Mouse (Mus musculus): ENCODE data around the gene Ccdc162.
A peak's percentile ranks its signal among the peaks of the same experiment; 100 is the strongest.

Ccdc162 gene

GRCm38 (mm10) chr10:41537983-41538330 lies 178.5 kb downstream of the Ccdc162 start:
- DNase-seq (ENCODE audit: low spot score in 2 of 2) = no peak

GRCm38 (mm10) chr10:41537226-41537982 lies 179.0 kb downstream of the Ccdc162 start:
- no peak for DNase-seq (ENCODE audit: low spot score in 2 of 2)

GRCm38 (mm10) chr10:41536714-41537113 lies 179.7 kb downstream of the Ccdc162 start:
- no peak for DNase-seq (ENCODE audit: low spot score in 2 of 2)

- DNase-seq (ENCODE audit: low spot score in 2 of 2) = no peak
Observed at GRCm38 (mm10) chr10:41535991-41536390, 180.4 kb downstream of the Ccdc162 start.

GRCm38 (mm10) chr10:41529972-41530371 lies 186.5 kb downstream of the Ccdc162 start:
- peak; percentile 13 to 24 for DNase-seq (ENCODE audit: low spot score in 2 of 2)

GRCm38 (mm10) chr10:41525696-41526095 lies 190.7 kb downstream of the Ccdc162 start:
- no peak for DNase-seq (ENCODE audit: low spot score in 2 of 2)

- DNase-seq (ENCODE audit: low spot score in 2 of 2) = no peak
Observed at GRCm38 (mm10) chr10:41523386-41523785, 193.0 kb downstream of the Ccdc162 start.

- no peak for DNase-seq (ENCODE audit: low spot score in 2 of 2)
Observed at GRCm38 (mm10) chr10:41520410-41520673, 196.1 kb downstream of the Ccdc162 start.

GRCm38 (mm10) chr10:41519640-41520409 lies 196.6 kb downstream of the Ccdc162 start:
- peak; percentile 59 to 64 for DNase-seq (ENCODE audit: low spot score in 2 of 2)

- DNase-seq (ENCODE audit: low spot score in 2 of 2) = peak; percentile 89
Observed at GRCm38 (mm10) chr10:41518981-41519618, 197.3 kb downstream of the Ccdc162 start, which contains the start of gene Cd164. Cd164 (plus strand) TSS chr10:41519414.

- DNase-seq (ENCODE audit: low spot score in 2 of 2) = peak; percentile 85 to 88
Observed at GRCm38 (mm10) chr10:41518508-41518980, 197.9 kb downstream of the Ccdc162 start.

- no peak for DNase-seq (ENCODE audit: low spot score in 2 of 2)
Observed at GRCm38 (mm10) chr10:41514921-41515320, 201.5 kb downstream of the Ccdc162 start.

GRCm38 (mm10) chr10:41514301-41514700 lies 202.1 kb downstream of the Ccdc162 start:
- no peak for DNase-seq (ENCODE audit: low spot score in 2 of 2)

GRCm38 (mm10) chr10:41509160-41509559 lies 207.3 kb downstream of the Ccdc162 start:
- DNase-seq (ENCODE audit: low spot score in 2 of 2) = no peak

- peak; percentile 58 to 64 for DNase-seq (ENCODE audit: low spot score in 2 of 2)
Observed at GRCm38 (mm10) chr10:41505446-41505845, 211.0 kb downstream of the Ccdc162 start.

GRCm38 (mm10) chr10:41504996-41505395 lies 211.4 kb downstream of the Ccdc162 start:
- DNase-seq (ENCODE audit: low spot score in 2 of 2) = no peak

- DNase-seq (ENCODE audit: low spot score in 2 of 2) = no peak
Observed at GRCm38 (mm10) chr10:41500941-41501340, 215.5 kb downstream of the Ccdc162 start.

- DNase-seq (ENCODE audit: low spot score in 2 of 2) = no peak
Observed at GRCm38 (mm10) chr10:41491111-41491510, 225.3 kb downstream of the Ccdc162 start.

- DNase-seq (ENCODE audit: low spot score in 2 of 2) = no peak
Observed at GRCm38 (mm10) chr10:41490518-41490873, 225.9 kb downstream of the Ccdc162 start.

GRCm38 (mm10) chr10:41489708-41490517 lies 226.5 kb downstream of the Ccdc162 start, which contains the start of the genes Smpd2 and Ppil6:
Smpd2 (minus strand) TSS chr10:41490369.
Ppil6 (plus strand) TSS chr10:41490439.
- DNase-seq (ENCODE audit: low spot score in 2 of 2) = peak; percentile 91 to 92

GRCm38 (mm10) chr10:41489294-41489693 lies 227.1 kb downstream of the Ccdc162 start:
- DNase-seq (ENCODE audit: low spot score in 2 of 2) = no peak

- DNase-seq (ENCODE audit: low spot score in 2 of 2) = no peak
Observed at GRCm38 (mm10) chr10:41488877-41489276, 227.6 kb downstream of the Ccdc162 start.
